Mouse (Mus musculus): ENCODE data around the gene Etv4.

Gene Etv4

GRCm38 (mm10) chr11:101785143-101785851, at the start of gene Etv4:
TSS of gene Etv4 (minus strand) at chr11:101785371.
- DNase-seq, result peak; percentile 97

- DNase-seq, result peak; percentile 30
Measured at GRCm38 (mm10) chr11:101832001-101832400, 46.8 kb upstream of the Etv4 start.

GRCm38 (mm10) chr11:101830616-101831015, 45.4 kb upstream of the Etv4 start:
- peak; percentile 23 for DNase-seq

- peak; percentile 84 for DNase-seq
Measured at GRCm38 (mm10) chr11:101830112-101830511, 44.9 kb upstream of the Etv4 start.

GRCm38 (mm10) chr11:101828718-101829117, 43.5 kb upstream of the Etv4 start:
- no peak for DNase-seq

GRCm38 (mm10) chr11:101823210-101823609, 38.0 kb upstream of the Etv4 start:
- no peak for DNase-seq

- no peak for DNase-seq
Measured at GRCm38 (mm10) chr11:101820899-101821298, 35.7 kb upstream of the Etv4 start.

GRCm38 (mm10) chr11:101819853-101820252, 34.7 kb upstream of the Etv4 start:
- DNase-seq, result no peak

- DNase-seq, result peak; percentile 78
Measured at GRCm38 (mm10) chr11:101815103-101816085, 30.2 kb upstream of the Etv4 start.

GRCm38 (mm10) chr11:101814375-101815102, 29.4 kb upstream of the Etv4 start:
- peak; percentile 93 for DNase-seq

- DNase-seq, result peak; percentile 82
Measured at GRCm38 (mm10) chr11:101813259-101813658, 28.1 kb upstream of the Etv4 start.

GRCm38 (mm10) chr11:101809060-101809828, 24.1 kb upstream of the Etv4 start:
- DNase-seq, result no peak

GRCm38 (mm10) chr11:101807266-101807665, 22.1 kb upstream of the Etv4 start:
- DNase-seq, result no peak

- no peak for DNase-seq
Measured at GRCm38 (mm10) chr11:101806741-101807140, 21.6 kb upstream of the Etv4 start.

- no peak for DNase-seq
Measured at GRCm38 (mm10) chr11:101805113-101805704, 20.0 kb upstream of the Etv4 start.

GRCm38 (mm10) chr11:101801386-101801785, 16.2 kb upstream of the Etv4 start:
- DNase-seq, result no peak

GRCm38 (mm10) chr11:101798083-101798482, 12.9 kb upstream of the Etv4 start:
- DNase-seq, result no peak

GRCm38 (mm10) chr11:101797355-101797754, 12.2 kb upstream of the Etv4 start:
- DNase-seq, result no peak

GRCm38 (mm10) chr11:101790811-101791526, 5.8 kb upstream of the Etv4 start:
- DNase-seq, result no peak

GRCm38 (mm10) chr11:101787432-101787831, 2.3 kb upstream of the Etv4 start:
- no peak for DNase-seq

- DNase-seq, result no peak
Measured at GRCm38 (mm10) chr11:101786651-101787050, 1.5 kb upstream of the Etv4 start.

All from embryo, embryonic 11 days (tissue).